Mouse (Mus musculus) cerebellum, adult 18-20 months (tissue): Measurements from ENCODE around the gene Wdr31.

Experiments
- DNase-seq, 2 experiments: peaks; one replicate each; pipeline ENCODE4 v3.0.0; 2021

The Wdr31 gene

DNA sequence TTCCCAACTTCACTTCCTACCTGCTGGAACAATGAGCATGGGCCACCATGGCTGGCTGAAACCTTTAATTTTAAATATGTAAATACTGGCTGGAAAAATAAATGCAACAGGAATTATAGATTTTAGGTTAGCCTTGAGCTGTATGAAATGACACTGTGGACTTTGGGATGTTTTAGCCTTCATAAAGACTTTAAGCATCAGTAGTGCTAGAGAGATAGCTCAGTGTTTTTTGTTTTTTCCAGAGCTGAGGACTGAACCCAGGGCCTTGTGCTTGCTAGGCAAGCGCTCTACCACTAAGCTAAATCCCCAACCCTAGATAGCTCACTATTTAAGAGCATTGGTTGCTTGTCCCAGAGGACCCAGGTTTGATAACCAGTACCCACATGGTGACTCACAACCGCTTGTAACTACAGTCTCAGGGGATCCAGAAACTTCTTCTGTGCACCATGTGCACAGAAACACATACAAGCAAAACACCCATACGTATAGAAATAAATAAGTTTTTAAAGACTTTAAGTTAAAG lies 33.4 kb downstream of the Wdr31 start:
- no peak for DNase-seq

DNA sequence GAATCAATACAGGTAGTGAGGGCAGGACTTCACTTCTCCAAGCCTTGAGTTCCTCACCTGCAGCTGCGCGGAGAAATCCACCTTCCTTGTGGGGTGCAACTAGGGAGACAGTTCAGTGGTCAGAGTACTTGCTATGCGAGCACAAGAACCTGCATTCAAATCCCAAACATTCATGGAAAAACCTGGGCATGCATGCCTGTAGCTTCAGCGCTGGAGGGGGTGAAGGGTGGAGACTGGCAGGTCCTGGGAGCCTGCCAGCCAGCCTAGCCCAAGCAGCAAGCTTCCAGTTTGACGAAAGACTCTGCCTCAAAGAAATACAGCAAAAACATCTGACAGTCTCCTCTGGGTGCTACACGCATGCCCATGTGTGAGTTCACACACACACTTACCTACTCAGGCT lies 35.6 kb downstream of the Wdr31 start, which contains the start of gene Rnf183:
TSS of gene Rnf183 (minus strand) at position 172 of the 400 bp plus-strand sequence.
- DNase-seq: no peak

GRCm38 (mm10) chr4:62433939-62434870 lies 36.5 kb downstream of the Wdr31 start:
- no peak for DNase-seq

- DNase-seq: no peak
These were observed 39.2 kb downstream of the Wdr31 start for GRCm38 (mm10) chr4:62431522-62431921.

- no peak for DNase-seq
These were observed 40.0 kb downstream of the Wdr31 start for GRCm38 (mm10) chr4:62430678-62431077.

- no peak for DNase-seq
These were observed 41.1 kb downstream of the Wdr31 start for GRCm38 (mm10) chr4:62429616-62430015.

- DNase-seq: peak; percentile 26 to 29
These were observed 42.5 kb downstream of the Wdr31 start for GRCm38 (mm10) chr4:62427978-62428758.

DNA sequence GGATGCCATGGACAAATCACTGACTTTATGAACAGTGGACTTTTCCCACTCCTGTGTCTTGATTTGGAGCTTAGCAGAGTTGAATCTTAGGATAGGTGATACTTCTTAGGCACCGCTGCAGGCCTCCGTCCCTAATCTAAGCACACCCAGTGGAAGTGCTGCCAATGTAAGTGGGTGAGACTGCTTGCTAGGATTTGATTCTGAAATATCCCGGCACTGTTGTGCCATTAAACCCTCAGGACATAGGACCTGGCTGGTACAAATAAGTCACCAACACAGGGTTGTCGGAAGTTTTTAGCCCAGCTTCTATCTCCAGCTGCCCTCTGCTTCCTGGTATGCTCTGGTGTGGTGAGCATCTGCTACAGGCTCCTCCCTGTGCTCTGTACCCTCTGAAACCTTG lies 44.8 kb downstream of the Wdr31 start:
- DNase-seq: no peak

GRCm38 (mm10) chr4:62419091-62419490 lies 51.6 kb downstream of the Wdr31 start:
- peak; percentile 61 to 73 for DNase-seq

DNA sequence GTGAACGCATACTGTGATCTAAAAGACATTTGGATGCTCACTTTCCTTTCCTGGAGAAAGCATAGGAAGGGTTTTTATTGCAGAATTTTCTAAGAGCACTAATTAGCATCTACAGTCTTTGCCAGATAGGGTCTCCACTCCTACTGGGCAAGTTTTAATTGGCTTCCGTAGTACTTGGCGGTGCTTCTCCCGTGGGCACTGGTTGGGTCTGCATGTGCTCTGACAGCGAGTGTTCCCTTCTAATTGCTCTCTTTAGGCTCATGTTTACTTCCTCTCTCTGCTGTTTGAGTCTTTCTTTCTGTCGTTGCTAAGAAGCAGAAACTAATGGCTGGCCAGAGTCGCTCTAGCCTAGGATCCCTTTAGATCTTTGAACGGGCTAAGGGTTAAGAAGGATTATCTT lies 52.2 kb downstream of the Wdr31 start:
- no peak for DNase-seq

DNA sequence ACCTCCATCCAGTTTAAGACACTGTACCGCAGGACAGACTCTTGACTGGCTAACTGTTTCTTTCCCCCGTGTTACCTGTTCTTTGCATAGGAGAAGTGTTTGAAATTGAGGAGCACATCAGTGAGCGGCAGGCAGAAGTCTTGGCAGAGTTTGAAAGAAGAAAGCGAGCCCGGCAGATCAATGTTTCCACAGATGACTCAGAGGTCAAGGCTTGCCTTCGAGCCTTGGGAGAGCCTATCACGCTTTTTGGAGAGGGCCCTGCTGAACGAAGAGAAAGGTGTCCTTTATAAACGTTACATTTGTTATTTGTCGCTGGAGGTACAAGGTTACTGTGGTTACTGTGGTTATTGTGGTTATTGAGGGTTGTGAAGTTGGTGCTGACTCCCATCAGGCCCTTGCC lies 59.1 kb downstream of the Wdr31 start:
- DNase-seq: no peak

- DNase-seq: no peak
These were observed 60.4 kb downstream of the Wdr31 start for GRCm38 (mm10) chr4:62410325-62410724.

- DNase-seq: no peak
These were observed 61.1 kb downstream of the Wdr31 start for GRCm38 (mm10) chr4:62409615-62410014.

GRCm38 (mm10) chr4:62408601-62409282 lies 62.0 kb downstream of the Wdr31 start, which contains the start of the genes Cdc26 and Prpf4:
Cdc26 (minus strand) TSS chr4:62408642.
Prpf4 (plus strand) TSS chr4:62408797.
- peak; percentile 97 to 100 for DNase-seq

DNA sequence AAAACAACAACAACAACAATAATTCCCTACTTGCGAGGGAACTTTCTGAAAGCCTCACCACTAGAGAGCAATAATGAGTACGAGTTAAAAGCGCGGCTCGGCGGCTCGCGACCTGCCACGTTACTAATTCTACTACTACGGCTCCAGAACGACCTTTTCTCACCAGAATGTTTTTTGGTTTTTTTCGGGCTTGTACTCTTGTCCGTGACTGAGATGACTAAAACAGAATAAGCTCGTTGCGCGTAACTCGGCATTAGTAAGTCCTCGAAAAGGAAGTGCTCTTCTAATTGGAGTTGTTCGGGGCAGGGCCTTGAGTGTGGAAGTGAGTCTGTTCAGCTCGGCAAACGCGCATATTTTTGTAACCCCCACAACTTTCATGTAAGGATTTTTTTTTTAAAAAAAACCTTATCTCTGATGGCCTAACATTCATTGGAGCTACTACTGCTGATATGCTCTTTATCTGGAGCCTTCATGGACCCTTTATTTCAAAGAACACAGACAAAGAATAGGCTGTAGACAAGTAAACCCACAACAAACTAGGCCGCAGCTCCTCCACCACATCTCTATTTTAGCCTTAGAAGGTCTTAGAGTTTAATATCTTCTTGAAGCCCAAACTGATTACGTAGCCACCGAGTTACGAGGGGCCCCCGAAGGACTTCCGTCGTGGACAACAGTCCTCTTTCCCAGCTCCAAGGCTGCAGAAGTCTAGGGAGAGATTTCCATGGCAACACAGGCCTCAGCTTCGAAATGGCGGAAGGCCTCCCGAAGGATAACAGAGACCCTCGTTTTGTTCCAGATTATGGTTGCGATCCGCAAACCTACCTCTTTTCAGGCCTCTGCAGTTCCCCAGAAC lies 62.7 kb downstream of the Wdr31 start:
- DNase-seq: peak; percentile 53 to 63

- no peak for DNase-seq
These were observed 64.6 kb downstream of the Wdr31 start for GRCm38 (mm10) chr4:62406133-62406532.

- no peak for DNase-seq
These were observed 71.7 kb downstream of the Wdr31 start for GRCm38 (mm10) chr4:62398956-62399355.
